Mouse (Mus musculus) neutrophil, adult 5-6 weeks (primary cell): ENCODE data around the gene Fes. TPM values are rescaled to one million over a fixed set of nuclear protein-coding genes. Genes with fewer than 3 reads are reported as not detected.
A peak's percentile ranks its signal among the peaks of the same experiment; 100 is the strongest.

Experiments
- ATAC-seq: fragments of 151-379, 151-347 bp; 2 replicates; pipeline ENCODE4 v1.8.0; 2017; ENCODE audit warnings: mild to moderate bottlenecking, moderate TSS enrichment; ENCODE audit not compliant: insufficient number of reproducible peaks, poor library complexity, low FRiP score, severe bottlenecking; ENCODE audit errors: extremely low read depth
- total RNA-seq: library from RNA; stranded (forward); fragments of 200-1000 nt; gene quantifications from 2 replicates; pipeline ENCODE4 v1.2.3, GENCODE M21; 2017

The Fes gene
- 221 and 270 TPM in 2 replicates for total RNA-seq

- ATAC-seq = peak; percentile 53
Observed at GRCm38 (mm10) chr7:80387633-80388543, at the start of gene Fes. TSS of gene Fes (minus strand) at chr7:80387946.

GRCm38 (mm10) chr7:80436571-80436970, 48.8 kb upstream of the Fes start:
- ATAC-seq = no peak

GRCm38 (mm10) chr7:80435594-80435993, 47.8 kb upstream of the Fes start:
- ATAC-seq = no peak

GRCm38 (mm10) chr7:80429661-80430060, 41.9 kb upstream of the Fes start:
- ATAC-seq = no peak

GRCm38 (mm10) chr7:80427730-80428129, 40.0 kb upstream of the Fes start:
- no peak for ATAC-seq

GRCm38 (mm10) chr7:80426363-80426762, 38.6 kb upstream of the Fes start:
- ATAC-seq = peak; percentile 76

GRCm38 (mm10) chr7:80424722-80425121, 37.0 kb upstream of the Fes start:
- ATAC-seq = no peak

GRCm38 (mm10) chr7:80422759-80423480, 35.2 kb upstream of the Fes start:
- ATAC-seq = no peak

- ATAC-seq = no peak
Observed at GRCm38 (mm10) chr7:80421576-80421975, 33.8 kb upstream of the Fes start.

GRCm38 (mm10) chr7:80420586-80420985, 32.8 kb upstream of the Fes start:
- ATAC-seq = no peak

- ATAC-seq = no peak
Observed at GRCm38 (mm10) chr7:80419278-80419677, 31.5 kb upstream of the Fes start.

GRCm38 (mm10) chr7:80418036-80418435, 30.3 kb upstream of the Fes start:
- no peak for ATAC-seq

GRCm38 (mm10) chr7:80417601-80418000, 29.9 kb upstream of the Fes start:
- ATAC-seq = no peak

- peak; percentile 28; the same call in 1 of the 2 replicates for ATAC-seq
Observed at GRCm38 (mm10) chr7:80416969-80417368, 29.2 kb upstream of the Fes start.

GRCm38 (mm10) chr7:80414303-80414855, 26.6 kb upstream of the Fes start:
- ATAC-seq = no peak

GRCm38 (mm10) chr7:80413512-80414302, 26.0 kb upstream of the Fes start:
- no peak for ATAC-seq

GRCm38 (mm10) chr7:80412781-80413180, 25.0 kb upstream of the Fes start:
- ATAC-seq = no peak

GRCm38 (mm10) chr7:80412279-80412678, 24.5 kb upstream of the Fes start:
- no peak for ATAC-seq

- no peak for ATAC-seq
Observed at GRCm38 (mm10) chr7:80410380-80410779, 22.6 kb upstream of the Fes start.
